Mouse (Mus musculus) embryonic stem cell, embryonic (primary cell): ENCODE measurements at regions not wholly inside any gene's neighbourhood (a gene's known extent, or its start where the extent isn't known, plus 50 kb on each side); places are given as distances from the start of the nearest gene placed in this dataset.
"Not testable (repeated sequence)": the region's sequence is repeated elsewhere in the genome, so short reads cannot be mapped to it uniquely, and the experiment has no call there.

ENCODE experiments used
- CTCF ChIA-PET, 4 experiments: fragments of 300-600 bp in 2 of 4; fragments of 350-600 bp in 2 of 4; sonication (Branson Sonifier 250); formaldehyde crosslinking; loops; one replicate each; lab custom pipeline; 2022; ENCODE audit warnings: inconsistent platforms in 2 of 4; lab: Charles Lee
- POLR2A ChIA-PET, 4 experiments: fragments of 300-600 bp in 2 of 4; fragments of 350-600 bp in 2 of 4; sonication (Branson Sonifier 250); formaldehyde crosslinking; loops; one replicate each; lab custom pipeline; 2022; ENCODE audit warnings: antibody characterized with exemption in 4 of 4, inconsistent platforms in 1 of 4; lab: Charles Lee

DNA sequence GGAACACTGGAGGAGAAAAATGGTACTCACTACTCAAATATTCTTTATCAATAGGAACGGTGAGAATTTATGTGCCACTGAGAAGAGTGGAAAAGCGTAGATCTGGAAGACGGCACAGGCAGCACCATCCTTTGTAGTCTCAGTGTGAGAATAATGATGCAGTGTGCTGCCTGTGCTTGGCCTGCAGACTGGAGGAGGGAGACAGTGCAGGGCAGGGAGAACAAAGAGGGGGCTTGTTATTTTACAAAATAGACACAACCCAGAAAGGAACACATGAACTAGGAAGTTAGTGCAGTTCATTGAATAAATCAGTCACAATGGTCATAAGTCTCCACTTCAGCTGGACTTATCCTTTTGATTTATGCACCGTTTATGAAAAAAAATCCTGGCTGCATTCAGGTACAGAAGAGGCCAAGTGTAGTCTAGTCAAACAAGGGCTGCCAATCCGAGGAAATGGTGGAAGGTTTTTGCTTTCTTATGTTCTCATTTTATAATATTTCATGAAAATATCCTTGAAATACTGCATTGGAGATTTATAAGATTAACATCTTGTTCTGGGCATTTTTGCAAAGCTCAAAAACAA, 190.0 kb upstream of the Meox2 start:
- ChIA-PET POLR2A (no interaction called here), CTCF (no interaction called here)

DNA sequence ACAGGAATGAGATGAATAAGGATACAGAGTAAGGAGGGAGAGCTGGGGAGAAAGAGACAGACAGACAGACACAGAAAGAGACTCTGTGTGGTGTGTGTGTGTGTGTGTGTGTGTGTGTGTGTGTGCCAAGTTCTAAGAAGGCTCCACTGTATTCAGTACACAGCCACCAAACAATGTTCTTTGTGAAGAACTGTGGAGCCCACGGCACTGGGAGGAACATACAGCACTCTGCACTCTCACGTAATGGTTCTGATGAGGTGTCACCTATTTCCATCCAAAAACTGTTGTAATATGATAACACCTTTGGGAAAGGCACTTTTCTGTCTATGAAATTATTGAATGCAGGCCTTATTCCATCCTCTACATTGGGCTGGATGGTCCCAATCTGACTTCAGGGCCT, 184.8 kb upstream of the Meox2 start:
- ChIA-PET CTCF (no interaction called here), POLR2A (no interaction called here)

DNA sequence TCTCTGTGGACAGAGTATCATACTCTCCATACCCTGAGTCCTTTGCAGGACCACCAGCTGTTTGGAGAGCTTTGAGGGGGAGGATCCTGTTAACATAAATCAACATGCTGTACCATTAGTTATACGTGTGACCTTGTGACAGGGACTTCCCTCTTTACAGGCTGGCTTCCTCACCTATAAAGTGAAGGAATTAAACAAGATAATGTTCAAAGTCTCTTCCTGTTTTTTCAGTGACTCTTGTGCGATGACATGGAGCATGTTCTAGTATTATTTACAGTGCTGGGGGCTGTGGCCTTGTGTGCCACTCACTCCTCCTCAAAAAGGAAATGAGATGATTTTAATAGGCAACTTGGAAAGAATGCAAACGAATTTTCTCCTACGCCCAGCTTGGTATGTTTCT, 182.1 kb upstream of the Meox2 start:
- CTCF ChIA-PET: no interaction called here
- POLR2A ChIA-PET: no interaction called here

DNA sequence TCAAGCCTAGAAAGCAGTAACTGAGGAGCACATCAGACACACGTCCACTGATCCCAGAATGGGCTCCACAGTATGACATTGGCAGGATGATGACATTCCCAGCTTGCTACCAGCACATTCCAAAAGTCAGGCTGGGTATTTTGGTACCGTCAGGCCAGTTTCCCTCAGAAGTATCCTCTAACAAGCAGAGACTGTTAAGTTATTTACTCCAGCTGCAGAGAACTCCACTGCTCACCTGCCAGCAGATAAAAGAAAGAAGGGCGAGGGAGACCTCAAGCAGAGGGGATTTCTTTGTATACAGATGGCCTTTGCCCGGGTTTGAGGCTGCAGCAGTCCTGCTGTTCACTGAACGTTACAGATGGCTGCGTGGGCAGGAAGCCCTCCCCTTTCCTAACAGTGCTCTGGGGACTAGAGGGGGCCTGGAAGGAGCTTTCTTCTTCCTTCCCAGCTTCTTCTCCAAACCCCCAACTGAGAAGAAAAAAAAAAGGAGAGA, 175.2 kb upstream of the Meox2 start:
- CTCF ChIA-PET: no interaction called here
- POLR2A ChIA-PET: no interaction called here

DNA sequence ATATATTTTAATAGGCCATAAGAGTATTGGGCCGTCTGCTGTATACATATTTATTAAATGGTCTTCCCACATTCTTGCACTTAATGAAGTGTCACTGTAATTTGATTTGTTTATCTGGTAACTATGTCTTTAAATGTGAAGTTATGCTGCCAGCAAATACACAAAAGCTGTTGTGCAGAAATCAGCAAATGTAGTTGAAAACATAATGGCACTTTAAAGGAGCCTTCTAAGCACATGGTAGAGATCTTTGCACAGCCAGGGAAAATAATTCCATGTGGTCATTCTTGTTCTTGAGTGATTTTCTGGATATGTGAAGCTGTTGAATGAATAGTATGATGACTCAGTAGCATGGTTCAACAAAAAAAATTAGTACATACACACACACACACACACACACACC, 164.4 kb upstream of the Meox2 start:
- CTCF ChIA-PET: no interaction called here
- POLR2A ChIA-PET: no interaction called here

DNA sequence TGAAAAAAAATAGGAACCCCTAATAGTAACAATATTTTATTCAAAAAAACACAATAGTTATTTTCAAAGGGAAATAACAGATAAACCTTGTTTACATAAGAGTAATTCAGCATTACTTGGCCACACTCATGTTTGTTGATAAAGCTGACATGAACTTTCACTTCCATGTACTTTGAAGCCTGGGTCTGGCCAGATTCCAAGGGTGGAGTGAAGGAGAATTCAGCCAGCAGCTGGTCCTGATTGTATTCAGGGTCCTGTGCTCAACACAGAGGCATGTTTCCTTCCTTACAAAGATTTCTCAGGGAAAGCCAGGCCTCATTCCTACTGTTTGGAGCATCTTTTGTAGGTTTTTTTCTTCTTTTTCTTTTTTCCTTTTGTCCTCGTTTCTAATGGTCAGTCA, 162.4 kb upstream of the Meox2 start:
- ChIA-PET POLR2A (no interaction called here), CTCF (no interaction called here)

DNA sequence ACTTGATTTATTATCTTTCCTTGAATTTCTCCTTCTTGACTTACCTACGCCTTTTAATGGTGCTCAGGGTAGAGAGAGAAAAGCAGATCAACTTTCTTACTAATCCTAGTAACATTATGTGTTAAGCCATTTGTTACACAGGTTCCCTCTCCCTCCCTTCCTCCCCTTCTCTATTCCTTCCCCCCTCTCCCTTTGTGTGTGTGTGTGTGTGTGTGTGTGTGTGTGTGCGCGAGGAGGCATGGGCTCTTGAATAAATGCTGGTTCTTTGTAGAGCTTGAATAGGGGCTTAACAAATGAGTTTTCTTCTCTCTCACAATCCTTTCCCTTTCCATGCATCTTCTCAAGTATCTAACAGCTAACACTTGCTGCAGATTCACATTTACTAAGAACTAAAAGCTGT, 160.4 kb upstream of the Meox2 start:
- CTCF ChIA-PET: no interaction called here
- POLR2A ChIA-PET: no interaction called here

DNA sequence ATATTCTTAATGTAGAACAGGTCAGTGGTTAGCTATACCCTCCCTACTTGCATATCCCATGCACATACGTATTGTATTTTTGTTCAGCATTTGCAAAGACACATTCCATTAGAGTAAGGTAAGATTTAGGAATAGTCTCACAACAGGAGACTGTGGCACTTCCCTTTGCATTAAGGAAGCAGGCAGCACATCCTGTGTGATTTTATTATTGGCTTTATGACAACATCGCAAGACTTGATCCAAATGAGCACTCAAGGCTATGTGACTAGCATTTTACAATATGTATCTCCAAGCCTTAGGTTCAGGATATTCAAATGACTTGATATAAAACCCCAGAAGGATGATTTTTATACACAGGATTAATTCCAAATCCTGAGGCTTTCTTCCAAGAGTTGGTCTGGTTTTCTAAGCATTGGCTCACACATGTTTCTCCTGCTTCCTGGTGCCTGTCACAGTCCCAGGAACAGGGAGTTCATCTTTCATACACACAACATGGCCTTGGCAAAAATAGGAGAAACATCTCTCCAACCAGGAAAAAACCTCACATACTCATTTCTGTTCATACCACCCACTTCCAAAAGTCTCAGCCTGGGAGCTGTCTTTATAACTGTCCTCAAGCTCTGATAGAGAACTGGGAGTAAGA, 159.1 kb upstream of the Meox2 start:
- CTCF ChIA-PET: no interaction called here
- POLR2A ChIA-PET: no interaction called here

DNA sequence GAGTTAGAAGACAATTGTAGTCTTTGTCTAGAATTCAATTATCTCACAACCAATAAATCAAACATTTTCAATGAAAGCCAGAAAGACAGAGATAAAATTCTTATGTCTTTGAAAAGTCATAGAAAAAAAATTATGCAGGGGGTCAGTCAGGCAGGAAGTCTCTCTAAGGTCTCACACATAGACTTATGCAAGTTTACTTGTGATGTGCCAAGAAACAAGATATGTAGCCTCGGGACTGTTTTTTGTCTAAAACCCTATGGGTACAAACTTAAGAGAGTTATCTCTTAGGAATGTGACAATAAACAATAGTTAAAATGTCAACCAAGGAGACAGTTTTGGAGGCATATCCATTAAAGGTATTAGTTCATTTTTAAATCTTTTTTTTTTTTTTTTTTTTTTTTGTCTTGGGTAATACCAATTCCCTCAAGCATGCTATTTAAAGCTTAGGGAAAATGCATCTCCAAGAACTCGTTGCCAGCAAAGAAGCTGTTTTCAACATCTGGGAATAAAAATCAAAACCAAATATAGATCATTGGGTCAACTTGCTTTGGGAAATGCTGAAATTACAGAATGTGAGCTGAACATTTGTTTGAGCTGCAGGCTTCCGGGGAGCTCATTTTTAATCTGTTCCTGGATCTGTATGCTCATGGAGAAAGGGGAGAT, 133.8 kb upstream of the Meox2 start:
- ChIA-PET CTCF (no interaction called here), POLR2A (interaction anchor here in 1 of 4 experiments (0.7 to 0.9 kb wide), 2 partner anchors 11 to 659 kb away, joined by 3 to 5 read pairs; no protein-coding TSS in a partner anchor)

DNA sequence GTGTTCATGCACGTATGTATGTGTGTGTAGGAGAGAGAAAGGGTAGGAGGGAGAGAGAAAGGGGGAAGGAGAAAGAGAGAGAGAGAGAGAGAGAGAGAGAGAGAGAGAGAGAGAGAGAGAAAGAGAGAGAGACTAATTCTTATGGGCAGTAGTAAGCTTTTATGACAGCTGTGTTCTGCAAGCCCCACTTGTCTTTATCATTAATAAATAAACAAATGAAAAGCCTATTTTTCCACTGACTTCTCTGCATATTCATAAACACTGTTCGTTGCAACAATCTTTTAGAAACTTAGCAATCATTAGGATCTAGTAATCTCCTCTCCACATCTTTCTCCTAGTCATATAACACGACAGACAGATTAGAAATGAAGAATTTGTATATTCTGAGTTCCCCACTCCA, 131.2 kb upstream of the Meox2 start:
- ChIA-PET CTCF (no interaction called here), POLR2A (interaction anchor here in 1 of 4 experiments (0.7 kb wide), 1 partner anchor 639 kb away, joined by 3 read pairs; no protein-coding TSS in a partner anchor)

DNA sequence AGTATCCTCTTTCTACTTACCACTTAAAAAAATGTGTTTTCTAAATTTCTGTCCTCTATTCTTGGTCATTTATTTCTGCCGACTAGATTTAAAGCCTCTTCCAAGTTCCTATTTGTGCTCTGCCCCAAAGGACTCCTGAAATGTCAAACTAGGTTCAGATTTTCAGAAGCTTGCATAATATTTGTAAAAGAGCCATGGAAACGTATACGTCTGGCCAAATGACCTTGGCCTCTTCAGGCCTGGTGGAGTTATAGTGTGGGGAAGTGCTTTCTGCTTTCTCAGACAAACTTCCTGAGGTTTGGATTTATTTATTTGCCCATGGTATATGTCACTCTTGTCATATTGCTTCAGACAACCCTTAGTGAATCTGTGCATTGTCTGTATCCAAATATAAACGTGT, 117.2 kb upstream of the Meox2 start:
- POLR2A ChIA-PET: no interaction called here
- CTCF ChIA-PET: no interaction called here

DNA sequence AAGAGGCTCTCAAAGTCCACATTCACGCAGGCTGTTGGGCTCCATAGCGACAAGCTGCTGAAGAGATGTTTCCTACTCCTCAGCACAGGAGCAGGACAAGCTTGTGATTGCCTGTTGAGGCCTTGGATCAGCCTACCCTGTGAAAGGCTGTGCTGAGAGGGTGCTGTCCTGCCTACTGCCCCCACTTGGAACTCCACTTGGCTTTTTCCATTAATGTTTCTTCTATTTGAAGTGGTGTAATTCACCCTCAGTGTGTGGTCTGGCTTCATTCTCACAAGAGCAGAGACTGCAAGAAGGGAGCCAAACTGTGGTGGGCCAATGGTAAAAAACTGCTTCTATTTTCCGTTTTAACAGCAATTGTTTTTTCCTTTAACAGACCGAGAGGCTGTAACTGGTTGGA, 116.4 kb upstream of the Meox2 start:
- ChIA-PET CTCF (no interaction called here), POLR2A (no interaction called here)

DNA sequence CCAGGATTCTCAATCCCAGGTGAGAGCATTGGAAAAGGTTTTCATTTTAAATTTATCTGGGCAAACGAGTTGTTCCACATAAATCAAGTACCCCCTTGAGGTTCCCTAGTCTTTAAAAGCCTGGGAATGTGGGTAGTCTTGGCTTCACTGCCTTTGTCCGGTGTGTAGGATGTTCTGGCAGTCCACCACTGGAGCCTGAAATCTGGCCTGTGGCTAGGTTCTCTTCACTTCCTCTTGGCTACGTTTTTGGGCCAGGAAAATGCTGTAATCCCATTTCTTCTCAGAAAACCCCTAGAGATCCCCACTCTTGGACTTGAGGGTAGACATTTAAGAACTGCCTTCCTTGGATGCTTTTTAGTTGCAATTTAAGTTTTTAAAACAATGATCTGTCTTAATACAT, 106.9 kb upstream of the Meox2 start:
- POLR2A ChIA-PET: no interaction called here
- CTCF ChIA-PET: no interaction called here

DNA sequence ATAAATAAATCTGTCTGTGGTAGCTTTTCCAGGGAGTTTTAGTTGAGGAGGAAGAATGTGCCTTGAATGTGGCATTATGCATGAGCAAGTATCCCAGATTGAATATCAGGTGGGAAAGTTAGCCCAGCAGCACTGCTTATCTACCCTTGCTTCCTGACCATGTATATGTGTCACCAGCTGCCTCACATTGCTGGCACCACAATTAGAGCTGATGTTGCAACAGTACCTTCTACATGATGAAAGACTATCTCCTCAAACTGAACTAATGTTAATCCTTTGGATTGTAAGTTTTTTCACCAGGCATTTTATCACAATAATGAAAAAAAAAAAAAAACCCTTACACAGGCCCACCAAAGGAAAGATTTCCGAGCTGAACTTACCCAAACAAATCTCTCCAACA, 103.1 kb upstream of the Meox2 start:
- ChIA-PET CTCF (interaction anchor here in 1 of 4 experiments (0.6 kb wide), 1 partner anchor 183 kb away, joined by 5 read pairs; no protein-coding TSS in a partner anchor), POLR2A (no interaction called here)

DNA sequence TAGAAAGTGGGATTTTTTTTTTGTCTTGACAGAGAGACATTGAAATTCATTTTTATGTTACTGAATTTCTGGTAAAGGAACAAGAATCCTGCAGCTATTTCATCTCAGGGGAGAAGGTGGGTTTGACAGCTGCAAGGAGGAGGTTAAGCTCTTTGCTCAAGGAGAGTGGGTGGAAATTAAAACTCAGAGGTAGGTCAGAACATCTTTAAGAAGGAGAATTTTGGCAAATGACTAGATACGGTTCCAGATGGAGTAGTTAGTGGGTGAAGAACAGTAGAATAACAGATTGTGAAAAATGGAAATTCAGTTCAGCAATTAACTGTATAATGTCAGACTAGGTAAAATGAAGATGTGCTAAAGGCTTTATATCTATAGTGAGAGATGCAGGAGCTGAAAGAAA, 98.0 kb upstream of the Meox2 start:
- ChIA-PET CTCF (interaction anchor here in 1 of 4 experiments (0.7 kb wide), 1 partner anchor 1719 kb away, joined by 3 read pairs; no protein-coding TSS in a partner anchor), POLR2A (no interaction called here)

DNA sequence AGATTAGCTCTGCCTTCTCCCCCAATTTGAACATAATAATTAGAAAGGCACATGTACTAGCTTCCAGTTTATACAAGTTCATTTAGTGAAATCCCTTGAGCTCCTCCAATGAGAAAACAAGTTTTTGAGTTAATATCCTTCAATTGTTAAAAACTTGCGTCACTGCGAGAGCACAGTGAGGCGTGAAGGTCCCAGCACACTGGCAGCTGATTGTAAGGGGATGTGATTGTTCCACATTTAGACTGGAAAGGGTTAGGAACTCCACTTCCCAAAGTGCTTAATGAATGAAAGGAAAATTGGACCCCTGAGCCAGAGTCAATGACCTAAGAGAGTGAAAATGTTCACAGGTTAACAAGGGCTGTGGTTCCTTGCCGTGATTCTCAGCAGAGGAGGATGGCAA, 93.9 kb upstream of the Meox2 start:
- ChIA-PET CTCF (no interaction called here), POLR2A (no interaction called here)

DNA sequence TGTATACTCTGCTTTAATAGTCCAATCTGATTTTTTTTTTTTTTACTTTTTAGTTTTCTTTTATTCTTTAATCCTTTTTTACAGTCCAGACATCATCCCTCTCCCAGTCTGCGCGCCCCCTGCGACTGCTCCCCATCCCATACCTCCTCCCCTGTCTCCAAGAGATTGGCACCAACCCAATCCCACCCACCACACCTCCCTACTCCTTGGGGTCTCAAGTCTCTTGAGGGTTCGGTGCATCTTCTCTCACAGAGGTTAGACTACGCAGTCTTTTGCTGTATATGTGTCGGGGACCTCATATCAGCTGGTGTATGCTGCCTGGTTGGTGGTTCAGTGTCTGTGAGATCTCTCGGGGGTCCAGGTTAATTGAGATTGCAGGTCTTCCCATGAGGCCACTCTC, 93.4 kb upstream of the Meox2 start:
- POLR2A ChIA-PET: not testable (repeated sequence)

DNA sequence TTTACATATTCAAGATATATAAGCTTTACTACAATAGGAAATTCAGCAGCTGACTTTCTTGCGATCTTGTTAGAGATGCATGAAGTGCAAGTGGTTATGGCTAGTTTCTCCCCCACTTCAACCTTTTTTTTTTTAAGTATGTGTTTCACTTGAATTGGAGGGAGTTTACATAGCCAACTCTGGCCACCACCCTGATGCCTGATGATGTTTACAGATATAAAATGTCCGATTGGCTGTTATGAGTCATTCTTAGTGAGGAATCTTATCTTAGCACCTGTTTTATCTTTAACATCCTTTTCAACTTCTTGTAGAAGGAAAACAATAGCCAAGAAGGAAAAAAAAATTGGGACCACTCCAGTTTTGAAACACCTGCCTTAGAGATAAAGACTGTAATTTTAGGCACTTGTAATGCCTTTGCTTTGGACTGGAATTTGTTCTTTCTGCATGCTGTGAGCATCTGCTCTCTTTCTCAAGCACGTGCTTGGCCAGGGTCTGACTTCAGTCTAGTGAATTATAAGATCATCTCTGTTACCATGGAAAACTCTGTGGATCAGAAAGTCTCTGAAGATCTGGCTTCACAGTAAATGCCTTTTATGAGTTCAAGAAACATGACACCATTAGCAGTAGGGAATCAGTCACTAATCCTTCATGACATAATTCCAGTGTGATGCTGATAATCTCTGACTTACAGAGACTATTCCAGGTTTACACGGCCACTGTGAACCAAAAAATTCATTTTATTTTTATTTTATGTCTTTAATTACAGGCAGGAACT, 92.7 kb upstream of the Meox2 start:
- ChIA-PET POLR2A (no interaction called here), CTCF (no interaction called here)

More for the DNA sequence above, 93.4 kb upstream of the Meox2 start:
- CTCF ChIA-PET: not testable (repeated sequence)

DNA sequence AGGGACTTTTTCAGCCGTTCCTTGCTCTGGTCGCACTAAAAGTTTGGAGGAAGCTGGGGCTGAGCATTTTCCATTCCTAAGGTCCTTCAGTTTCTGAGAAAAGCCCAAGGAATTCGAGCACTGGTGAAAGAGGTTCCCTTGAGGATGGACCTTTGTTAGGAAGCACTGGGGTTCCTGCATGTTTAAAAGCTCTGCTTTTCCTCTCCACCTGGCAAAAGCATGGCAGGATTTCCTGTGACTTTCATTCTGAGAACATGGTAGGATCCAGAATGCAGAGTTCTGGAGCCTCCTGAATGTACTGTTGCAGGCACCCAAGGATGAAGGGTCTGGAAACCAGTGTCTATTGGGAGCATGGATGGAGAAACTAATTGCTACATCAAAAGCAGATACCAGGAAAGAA, 61.1 kb upstream of the Meox2 start:
- POLR2A ChIA-PET: no interaction called here
- CTCF ChIA-PET: no interaction called here

DNA sequence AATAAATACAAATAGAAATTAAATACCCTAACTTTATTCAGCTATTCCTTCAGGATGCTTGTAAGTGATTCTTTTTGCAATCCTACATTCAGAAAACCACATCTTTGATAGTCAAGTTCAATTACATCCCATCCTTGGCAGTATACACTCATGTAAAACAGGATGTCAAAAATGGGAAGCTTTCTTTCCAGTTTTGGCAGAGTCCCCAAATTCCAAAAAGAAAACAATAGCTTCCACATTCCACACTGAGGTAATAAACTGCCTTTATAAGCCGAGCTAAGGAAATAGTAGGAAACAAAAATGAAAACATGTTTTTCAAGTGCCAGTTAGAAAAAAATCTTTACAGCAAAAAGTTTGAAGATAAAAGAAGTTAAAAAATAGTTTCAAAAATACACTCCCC, 57.7 kb upstream of the Meox2 start:
- CTCF ChIA-PET: no interaction called here
- POLR2A ChIA-PET: no interaction called here
